Mouse (Mus musculus) erythroid progenitor cell, adult 5-6 weeks (primary cell): Measurements from ENCODE around the gene Olfr357. TPM values are rescaled to one million over a fixed set of nuclear protein-coding genes. Genes with fewer than 3 reads are reported as not detected.

ENCODE experiments used
- ATAC-seq: replicated peaks from 2 replicates; pipeline ENCODE4 v1.8.0; 2016; ENCODE audit warnings: moderate number of reproducible peaks, mild to moderate bottlenecking, moderate TSS enrichment, inconsistent platforms; ENCODE audit not compliant: poor library complexity, low FRiP score, severe bottlenecking
- total RNA-seq, 2 experiments: library from RNA; stranded (forward) in 1 of 2; stranded (reverse) in 1 of 2; fragments of 150-400 nt in 1 of 2; fragments of 186-747, 209-891 nt in 1 of 2; gene quantifications; 2 replicates each; pipeline versions ENCODE4 v1.2.3 to v1.2.4; 2015 to 2017; ENCODE audit warnings: low replicate concordance in 2 of 2

The Olfr357 gene
- total RNA-seq (2015; ENCODE audit: low replicate concordance), result not detected in 2 replicates
- not detected in 2 replicates for total RNA-seq (2017; ENCODE audit: low replicate concordance)

DNA sequence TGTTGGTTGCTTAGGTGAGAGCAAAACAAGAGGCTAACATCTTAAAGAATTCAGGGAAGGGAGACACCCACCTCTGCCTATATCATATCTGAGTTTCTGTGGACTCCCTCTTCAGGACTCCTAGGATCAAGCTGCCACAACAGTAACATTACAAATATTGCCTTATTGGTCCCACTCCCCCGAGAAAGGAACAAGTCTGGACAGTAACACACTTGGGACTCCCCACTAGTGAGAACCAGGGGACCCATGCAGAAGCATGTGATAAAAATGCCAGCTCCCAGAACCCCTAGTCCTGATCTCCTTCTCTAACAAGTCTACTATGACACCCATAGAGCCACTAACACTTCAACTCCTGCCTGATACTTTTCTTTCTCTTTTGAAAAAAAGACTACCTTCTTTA lies at the start of gene Olfr357:
Olfr357 (plus strand) TSS at position 301 of the 400 bp plus-strand sequence.
- ATAC-seq, result no peak

DNA sequence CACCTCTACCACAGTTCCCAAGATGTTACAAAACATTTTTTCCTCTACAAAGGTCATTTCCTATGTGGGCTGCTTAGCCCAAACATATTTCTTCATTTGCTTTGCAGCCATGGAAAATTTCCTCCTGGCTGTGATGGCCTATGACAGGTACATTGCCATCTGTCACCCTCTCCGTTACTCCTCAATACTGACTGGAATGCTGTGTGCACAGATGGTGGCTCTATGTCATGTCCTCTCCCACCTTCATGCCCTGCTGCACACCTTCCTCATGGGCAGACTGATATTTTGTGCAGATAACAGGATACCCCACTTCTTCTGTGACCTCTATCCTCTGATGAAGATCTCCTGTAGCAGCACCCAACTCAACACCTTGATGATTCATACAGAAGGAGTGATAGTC lies 3.4 kb downstream of the Olfr357 start:
- ATAC-seq, result no peak

DNA sequence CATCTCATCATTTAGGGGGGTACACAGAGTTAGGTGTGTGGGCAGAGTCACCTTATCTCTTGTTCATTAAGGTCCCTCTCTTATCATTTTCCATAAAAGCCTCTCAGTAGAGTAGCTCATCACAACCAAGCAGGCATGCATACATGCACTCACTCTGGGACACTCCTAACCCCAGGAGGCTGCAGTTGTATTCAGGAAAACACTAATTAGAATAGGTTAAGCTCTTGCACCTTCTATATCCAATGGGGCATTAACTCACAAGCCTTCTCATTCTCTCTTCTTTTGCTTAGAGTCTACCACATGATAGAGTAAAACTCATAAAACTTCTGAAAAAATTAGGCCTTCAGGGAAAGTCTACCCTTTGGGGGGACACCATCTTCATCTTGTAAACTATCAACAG lies 15.6 kb downstream of the Olfr357 start, which contains the start of gene Olfr358:
Olfr358 (minus strand) TSS at position 101 of the 400 bp plus-strand sequence.
- no peak for ATAC-seq

Other genes starting within 250 kb of the Olfr357 start
- not detected in 2 replicates for gene Olfr348, start 209.6 kb upstream of the Olfr357 start, total RNA-seq (2015; ENCODE audit: low replicate concordance)
- gene Olfr348, start 209.6 kb upstream of the Olfr357 start, total RNA-seq (2017; ENCODE audit: low replicate concordance), result not detected in 2 replicates
- gene Olfr50, start 203.3 kb upstream of the Olfr357 start, total RNA-seq (2015; ENCODE audit: low replicate concordance), result not detected in 2 replicates
- not detected in 2 replicates for gene Olfr50, start 203.3 kb upstream of the Olfr357 start, total RNA-seq (2017; ENCODE audit: low replicate concordance)
- not detected in 2 replicates for gene Olfr3, start 176.8 kb upstream of the Olfr357 start, total RNA-seq (2015; ENCODE audit: low replicate concordance)
- not detected in 2 replicates for gene Olfr3, start 176.8 kb upstream of the Olfr357 start, total RNA-seq (2017; ENCODE audit: low replicate concordance)
- gene Olfr350, start 147.5 kb upstream of the Olfr357 start, total RNA-seq (2015; ENCODE audit: low replicate concordance), result not detected in 2 replicates
- not detected in 2 replicates for gene Olfr350, start 147.5 kb upstream of the Olfr357 start, total RNA-seq (2017; ENCODE audit: low replicate concordance)
- not detected in 2 replicates for gene Olfr351, start 131.2 kb upstream of the Olfr357 start, total RNA-seq (2015; ENCODE audit: low replicate concordance)
- gene Olfr351, start 131.2 kb upstream of the Olfr357 start, total RNA-seq (2017; ENCODE audit: low replicate concordance), result not detected in 2 replicates
- not detected in 2 replicates for gene Olfr352, start 125.4 kb upstream of the Olfr357 start, total RNA-seq (2015; ENCODE audit: low replicate concordance)
- gene Olfr352, start 125.4 kb upstream of the Olfr357 start, total RNA-seq (2017; ENCODE audit: low replicate concordance), result not detected in 2 replicates
- gene Olfr353, start 100.9 kb upstream of the Olfr357 start, total RNA-seq (2015; ENCODE audit: low replicate concordance), result not detected in 2 replicates
- gene Olfr353, start 100.9 kb upstream of the Olfr357 start, total RNA-seq (2017; ENCODE audit: low replicate concordance), result not detected in 2 replicates
- gene Olfr354, start 88.1 kb upstream of the Olfr357 start, total RNA-seq (2015; ENCODE audit: low replicate concordance), result not detected in 2 replicates
- not detected in 2 replicates for gene Olfr354, start 88.1 kb upstream of the Olfr357 start, total RNA-seq (2017; ENCODE audit: low replicate concordance)
- gene Olfr355, start 64.9 kb upstream of the Olfr357 start, total RNA-seq (2015; ENCODE audit: low replicate concordance), result not detected in 2 replicates
- gene Olfr355, start 64.9 kb upstream of the Olfr357 start, total RNA-seq (2017; ENCODE audit: low replicate concordance), result not detected in 2 replicates
- not detected in 2 replicates for gene Olfr356, start 56.7 kb upstream of the Olfr357 start, total RNA-seq (2015; ENCODE audit: low replicate concordance)
- not detected in 2 replicates for gene Olfr356, start 56.7 kb upstream of the Olfr357 start, total RNA-seq (2017; ENCODE audit: low replicate concordance)
- not detected in 2 replicates for gene Olfr358, start 15.5 kb downstream of the Olfr357 start, total RNA-seq (2015; ENCODE audit: low replicate concordance)
- not detected in 2 replicates for gene Olfr358, start 15.5 kb downstream of the Olfr357 start, total RNA-seq (2017; ENCODE audit: low replicate concordance)
- gene Olfr360, start 71.9 kb downstream of the Olfr357 start, total RNA-seq (2015; ENCODE audit: low replicate concordance), result not detected in 2 replicates
- gene Olfr360, start 71.9 kb downstream of the Olfr357 start, total RNA-seq (2017; ENCODE audit: low replicate concordance), result not detected in 2 replicates
- not detected in 2 replicates for gene Olfr361, start 95.5 kb downstream of the Olfr357 start, total RNA-seq (2015; ENCODE audit: low replicate concordance)
- gene Olfr361, start 95.5 kb downstream of the Olfr357 start, total RNA-seq (2017; ENCODE audit: low replicate concordance), result not detected in 2 replicates
- gene Olfr362, start 124.1 kb downstream of the Olfr357 start, total RNA-seq (2015; ENCODE audit: low replicate concordance), result not detected in 2 replicates
- not detected in 2 replicates for gene Olfr362, start 124.1 kb downstream of the Olfr357 start, total RNA-seq (2017; ENCODE audit: low replicate concordance)
- gene Olfr364-ps1, start 145.5 kb downstream of the Olfr357 start, total RNA-seq (2015; ENCODE audit: low replicate concordance), result not detected in 2 replicates
- not detected in 2 replicates for gene Olfr364-ps1, start 145.5 kb downstream of the Olfr357 start, total RNA-seq (2017; ENCODE audit: low replicate concordance)
- not detected in 2 replicates for gene Olfr365, start 194.4 kb downstream of the Olfr357 start, total RNA-seq (2015; ENCODE audit: low replicate concordance)
- not detected in 2 replicates for gene Olfr365, start 194.4 kb downstream of the Olfr357 start, total RNA-seq (2017; ENCODE audit: low replicate concordance)
- not detected in 2 replicates for gene Olfr366, start 217.7 kb downstream of the Olfr357 start, total RNA-seq (2015; ENCODE audit: low replicate concordance)
- not detected in 2 replicates for gene Olfr366, start 217.7 kb downstream of the Olfr357 start, total RNA-seq (2017; ENCODE audit: low replicate concordance)